Mouse (Mus musculus) hindbrain, postnatal 0 days (tissue): ENCODE measurements around the gene Cacnb4. TPM values are rescaled to one million over a fixed set of nuclear protein-coding genes. Genes with fewer than 3 reads are reported as not detected.
A peak's percentile ranks its signal among the peaks of the same experiment; 100 is the strongest.

Experiments used
- ATAC-seq: fragments of 200-750 bp; cut with Nextera tagmentation; 2 replicates; pipeline ENCODE4 v1.8.0; 2017; ENCODE audit warnings: mild to moderate bottlenecking, moderate TSS enrichment, moderate library complexity
- DNase-seq: peaks from one replicate; pipeline ENCODE4 v3.0.0-alpha.2; 2015; ENCODE audit warnings: low spot score
- H3K27ac ChIP-seq: fragments of 300-500 bp; sonication (generic); 2 replicates; pipeline ENCODE4 v1.5.1; 2014; ENCODE audit warnings: mild to moderate bottlenecking
- H3K27me3 ChIP-seq: fragments of 300-500 bp; sonication (generic); 2 replicates; pipeline ENCODE4 v1.6.1; 2014; ENCODE audit warnings: low read length, mixed read lengths; ENCODE audit not compliant: insufficient read depth
- H3K36me3 ChIP-seq: fragments of 300-500 bp; sonication (generic); 2 replicates; pipeline ENCODE4 v1.6.1; 2014; ENCODE audit warnings: low read length, mixed read lengths; ENCODE audit not compliant: insufficient read depth
- H3K4me1 ChIP-seq: fragments of 300-500 bp; sonication (generic); 2 replicates; pipeline ENCODE4 v1.6.1; 2014; ENCODE audit warnings: antibody characterized with exemption, low read length, mixed read lengths; ENCODE audit not compliant: insufficient read depth
- H3K4me2 ChIP-seq: fragments of 300-500 bp; sonication (generic); 2 replicates; pipeline ENCODE4 v1.6.1; 2014; ENCODE audit warnings: low read depth, mild to moderate bottlenecking, low read length, moderate library complexity, mixed read lengths
- H3K4me3 ChIP-seq: fragments of 300-500 bp; sonication (generic); 2 replicates; pipeline ENCODE4 v1.5.1; 2014; ENCODE audit warnings: low read length
- H3K9ac ChIP-seq: fragments of 300-500 bp; sonication (generic); replicated peaks from 2 replicates; pipeline ENCODE4 v1.6.1; 2014; ENCODE audit warnings: mild to moderate bottlenecking, low read length, moderate library complexity, mixed read lengths
- H3K9me3 ChIP-seq: fragments of 300-500 bp; sonication (generic); 2 replicates; pipeline ENCODE4 v1.6.1; 2016; ENCODE audit warnings: low read length, mixed read lengths
- CTCF ChIP-seq: IDR thresholded peaks from 2 replicates; pipeline ENCODE4 v1.5.1; 2016; ENCODE audit warnings: antibody characterized with exemption, control low read depth, low read depth
- WGBS: fragments of 180-500 bp; shearing (Covaris S2); extraction: QIAGEN DNeasy Blood & Tissue Kit; methylation state at CpG from one replicate; pipeline ENCODE4 v1.1.7; 2014; 5-methylcytosine and 5-hydroxymethylcytosine counted together
- polyA plus RNA-seq: library from polyadenylated mRNA; unstranded; fragments of >200 nt; fragmentation: Nextera tagmentation; extraction: Ambion mirVana; gene quantifications from 2 replicates; pipeline ENCODE4 v1.2.1, GENCODE M21; 2015
- total RNA-seq: library from RNA; depleted of rRNA; stranded (reverse); fragments of >200 nt; gene quantifications from 2 replicates; pipeline ENCODE4 v1.2.3, GENCODE M21; 2014

Gene Cacnb4
- total and polyA plus RNA-seq, 2 experiments from 2014 or later, result 9.7 to 12.8 TPM

GRCm38 (mm10) chr2:52537155-52537554 is 139.5 kb downstream of the Cacnb4 start:
- 92% methylated on average over 9 of the region's 9 CpGs for WGBS

DNA sequence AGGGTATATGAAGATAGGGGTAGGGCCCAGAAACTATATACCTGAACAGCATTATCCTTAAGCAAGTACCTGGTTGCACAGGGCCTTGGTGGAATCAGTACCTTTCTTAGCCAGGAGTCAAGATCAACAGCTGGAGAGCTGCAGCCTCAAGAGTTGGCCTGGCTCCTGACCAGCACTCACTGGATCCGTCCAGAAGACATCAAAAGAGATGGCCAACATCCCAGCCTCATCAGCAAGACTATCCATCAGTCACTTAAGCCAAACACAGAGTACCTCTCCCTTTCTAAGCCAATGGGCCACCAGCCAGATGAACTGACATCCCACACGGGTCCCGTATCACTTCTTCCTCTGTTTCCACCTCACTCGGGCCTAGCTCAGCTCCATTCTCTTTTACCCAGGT is 140.1 kb downstream of the Cacnb4 start:
- Histone ChIP-seq H3K27me3 (no peaks in the 10 kb centered on the region), H3K4me1 (no peaks in the 10 kb centered on the region), H3K9ac (no peak overlapping the region), H3K9me3 (no peaks in the 10 kb centered on the region), H3K4me3 (no peak overlapping the region), H3K36me3 (no peaks in the 10 kb centered on the region), H3K4me2 (no peak overlapping the region), H3K27ac (no peak overlapping the region)
- ATAC-seq (no peak), DNase-seq (no peak)
- TF ChIP-seq CTCF, result no peak
- WGBS, result 87% methylated on average over 4 of the region's 4 CpGs

More at GRCm38 (mm10) chr2:52537155-52537554, 139.5 kb downstream of the Cacnb4 start:
- Histone ChIP-seq H3K9ac (no peak overlapping the region), H3K27ac (no peak overlapping the region), H3K9me3 (no peaks in the 10 kb centered on the region), H3K27me3 (no peaks in the 10 kb centered on the region), H3K4me1 (no peaks in the 10 kb centered on the region), H3K36me3 (no peaks in the 10 kb centered on the region), H3K4me2 (no peak overlapping the region), H3K4me3 (no peak overlapping the region)
- no peak for ATAC-seq
- DNase-seq, result no peak
- TF ChIP-seq CTCF, result no peak

DNA sequence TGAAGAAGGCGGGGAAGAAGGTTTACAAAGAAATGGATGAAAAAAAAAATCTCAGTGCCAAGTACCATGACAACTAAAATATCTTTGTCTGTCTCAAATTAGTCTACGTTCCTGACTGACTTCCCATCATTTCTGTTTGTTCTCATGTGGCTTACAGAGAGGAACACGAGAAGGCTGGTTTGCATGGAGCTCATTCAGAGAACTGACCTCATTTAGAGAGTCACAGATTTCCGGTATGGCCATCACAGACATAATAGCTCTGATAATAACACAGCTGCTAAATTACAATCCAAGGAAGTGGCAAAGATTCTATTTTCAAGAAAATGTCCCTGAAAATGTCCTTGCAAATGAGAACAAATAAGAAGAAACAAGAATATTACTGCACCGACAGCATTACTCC is 142.9 kb downstream of the Cacnb4 start:
- H3K9ac ChIP-seq, result no peak overlapping the region
- DNase-seq (no peak), ATAC-seq (no peak)
- no peaks in the 10 kb centered on the region for H3K4me1 ChIP-seq
- no peaks in the 10 kb centered on the region for H3K27me3 ChIP-seq
- 76% methylated on average over 5 of the region's 5 CpGs for WGBS
- no peak overlapping the region for H3K4me3 ChIP-seq
- H3K36me3 ChIP-seq, result no peaks in the 10 kb centered on the region
- no peaks in the 10 kb centered on the region for H3K9me3 ChIP-seq
- no peak overlapping the region for H3K4me2 ChIP-seq
- no peak for TF ChIP-seq CTCF
- no peak overlapping the region for H3K27ac ChIP-seq

DNA sequence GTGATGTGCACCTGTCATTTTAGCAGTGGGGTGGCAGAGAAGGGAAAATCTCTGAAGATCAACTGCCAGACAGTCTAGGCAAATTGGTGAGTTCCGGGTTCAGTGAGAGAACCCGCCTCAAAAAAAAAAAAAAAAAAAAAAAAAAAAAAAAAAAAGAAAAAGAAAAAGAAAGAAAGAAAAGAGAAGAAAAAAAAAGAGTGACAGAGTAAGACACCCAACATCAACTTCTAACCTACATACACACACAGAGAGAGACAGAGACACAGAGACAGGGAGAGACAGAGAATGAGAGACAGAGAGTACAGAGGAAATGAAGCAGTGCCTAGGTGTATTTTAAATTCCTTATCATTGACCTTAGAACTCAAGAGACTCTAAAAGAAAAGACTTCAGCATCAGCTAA is 146.1 kb downstream of the Cacnb4 start:
- Histone ChIP-seq H3K9ac (no peak overlapping the region), H3K4me1 (no peaks in the 10 kb centered on the region), H3K4me3 (no peak overlapping the region), H3K27ac (no peak overlapping the region), H3K36me3 (no peaks in the 10 kb centered on the region), H3K27me3 (no peaks in the 10 kb centered on the region), H3K4me2 (no peak overlapping the region), H3K9me3 (no peaks in the 10 kb centered on the region)
- no peak for TF ChIP-seq CTCF
- WGBS, result 89% methylated on average over 2 of the region's 2 CpGs
- DNase-seq, result no peak
- no peak for ATAC-seq

- no peak for DNase-seq
- no peaks in the 10 kb centered on the region for H3K36me3 ChIP-seq
Measured at GRCm38 (mm10) chr2:52529245-52529644, 147.4 kb downstream of the Cacnb4 start.

DNA sequence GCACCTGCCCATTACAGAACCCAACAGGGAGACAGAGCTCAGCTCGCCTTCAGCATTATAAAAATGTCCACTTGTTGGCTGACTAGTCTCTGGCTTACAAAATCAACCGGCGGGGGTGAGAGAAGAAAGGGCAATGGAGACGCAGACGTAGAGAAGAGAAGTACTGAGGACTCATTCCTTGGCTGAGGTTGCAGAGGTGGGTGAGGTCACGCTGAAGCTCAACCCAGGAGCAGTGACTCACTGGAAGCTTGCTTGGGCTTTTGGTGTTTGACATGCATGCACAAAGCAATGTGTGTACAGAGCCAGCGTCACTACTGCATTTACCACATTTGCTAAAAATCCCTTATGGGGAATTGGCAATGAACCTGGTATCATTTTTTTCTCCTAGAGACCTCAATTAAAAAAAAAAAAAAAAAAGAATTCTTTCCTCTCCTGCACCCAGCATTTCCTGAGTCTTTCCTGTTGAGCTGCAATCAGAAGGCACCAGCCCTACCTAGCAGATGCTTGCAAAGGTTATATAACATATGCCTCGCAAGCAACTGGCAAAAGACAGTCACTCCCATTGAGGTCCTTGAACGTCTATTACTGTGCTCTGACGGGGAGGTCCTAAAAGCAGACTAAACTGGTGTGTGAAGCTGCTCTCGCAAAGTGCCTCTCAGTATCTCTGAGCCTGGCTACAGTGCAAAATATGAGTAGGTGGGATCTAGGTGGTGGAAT is 150.6 kb downstream of the Cacnb4 start:
- H3K4me2 ChIP-seq, result no peak overlapping the region
- H3K9ac ChIP-seq, result no peak overlapping the region
- H3K36me3 ChIP-seq, result no peaks in the 10 kb centered on the region
- DNase-seq (no peak), ATAC-seq (0 out of 2 replicates have a peak, but pooled peaks have one; percentile 18)
- no peak overlapping the region for H3K4me3 ChIP-seq
- no peak overlapping the region for H3K27ac ChIP-seq
- no peaks in the 10 kb centered on the region for H3K27me3 ChIP-seq
- no peaks in the 10 kb centered on the region for H3K9me3 ChIP-seq
- no peak for TF ChIP-seq CTCF
- H3K4me1 ChIP-seq, result no peaks in the 10 kb centered on the region
- 84% methylated on average over 11 of the region's 11 CpGs for WGBS

More at GRCm38 (mm10) chr2:52529245-52529644, 147.4 kb downstream of the Cacnb4 start:
- Histone ChIP-seq H3K4me2 (no peak overlapping the region), H3K27ac (no peak overlapping the region), H3K27me3 (no peaks in the 10 kb centered on the region), H3K9ac (no peak overlapping the region), H3K4me3 (no peak overlapping the region), H3K9me3 (no peaks in the 10 kb centered on the region), H3K4me1 (no peaks in the 10 kb centered on the region)
- WGBS, result 84% methylated on average over 7 of the region's 7 CpGs
- no peak for ATAC-seq
- no peak for TF ChIP-seq CTCF

DNA sequence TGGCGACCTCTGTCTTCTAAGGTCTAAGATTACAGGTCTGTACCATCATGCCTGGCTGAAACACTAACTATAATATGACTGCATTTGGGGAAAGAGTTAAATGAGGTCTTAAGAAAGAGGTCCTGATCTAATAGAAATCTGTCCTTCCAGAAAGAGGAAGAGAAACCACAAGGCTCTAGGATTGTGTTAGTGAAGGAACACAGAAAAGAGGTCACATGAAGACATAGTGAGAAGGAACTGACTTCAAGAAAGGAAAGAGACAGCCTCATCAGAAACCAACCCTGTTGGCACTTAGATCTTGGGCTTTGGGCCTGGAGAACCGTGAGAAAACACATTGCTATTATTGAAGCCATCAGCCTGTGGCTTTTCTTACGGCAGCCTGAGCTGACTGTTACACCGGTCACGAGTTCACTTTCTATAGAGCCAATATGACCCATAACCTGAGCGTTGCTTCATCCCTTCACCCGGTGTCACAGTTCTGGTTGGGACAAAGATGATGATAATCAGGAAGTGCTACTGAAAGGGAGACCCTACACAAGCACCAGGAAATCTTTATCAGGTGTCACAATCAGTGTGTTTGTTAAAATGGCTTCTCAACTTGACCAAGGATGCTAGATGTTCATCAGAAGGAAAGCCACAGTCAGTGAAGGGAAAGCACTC is 153.4 kb downstream of the Cacnb4 start:
- Histone ChIP-seq H3K9ac (no peak overlapping the region), H3K9me3 (no peaks in the 10 kb centered on the region), H3K27ac (no peak overlapping the region), H3K4me1 (no peaks in the 10 kb centered on the region), H3K4me3 (no peak overlapping the region), H3K36me3 (no peaks in the 10 kb centered on the region), H3K4me2 (no peak overlapping the region), H3K27me3 (no peaks in the 10 kb centered on the region)
- no peak for TF ChIP-seq CTCF
- ATAC-seq (no peak), DNase-seq (no peak)
- WGBS, result 92% methylated on average over 7 of the region's 7 CpGs
